Mouse (Mus musculus): ENCODE data around the gene Cfap77.

Gene Cfap77

DNA sequence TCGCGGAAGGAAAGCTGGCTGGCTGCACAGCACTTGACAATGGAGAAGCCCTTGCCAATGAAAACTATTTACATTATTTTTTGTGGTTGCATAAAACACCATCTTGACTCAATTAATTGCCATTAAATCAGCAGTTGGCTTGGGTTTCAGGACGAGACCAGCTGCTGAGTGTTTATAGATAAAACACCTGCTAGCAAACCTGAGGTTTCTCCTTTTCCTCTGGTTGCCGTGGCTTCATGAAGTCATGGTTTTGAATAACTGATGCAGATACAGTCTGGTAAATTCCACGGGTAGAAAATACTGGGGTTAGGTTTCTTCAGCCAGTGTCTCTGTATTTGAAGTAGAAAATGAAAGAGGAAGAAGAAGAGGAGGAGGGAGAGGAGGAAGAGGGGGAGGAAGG, 2.9 kb downstream of the Cfap77 start:
- DNase-seq (ENCODE audit: low read depth): no peak

DNA sequence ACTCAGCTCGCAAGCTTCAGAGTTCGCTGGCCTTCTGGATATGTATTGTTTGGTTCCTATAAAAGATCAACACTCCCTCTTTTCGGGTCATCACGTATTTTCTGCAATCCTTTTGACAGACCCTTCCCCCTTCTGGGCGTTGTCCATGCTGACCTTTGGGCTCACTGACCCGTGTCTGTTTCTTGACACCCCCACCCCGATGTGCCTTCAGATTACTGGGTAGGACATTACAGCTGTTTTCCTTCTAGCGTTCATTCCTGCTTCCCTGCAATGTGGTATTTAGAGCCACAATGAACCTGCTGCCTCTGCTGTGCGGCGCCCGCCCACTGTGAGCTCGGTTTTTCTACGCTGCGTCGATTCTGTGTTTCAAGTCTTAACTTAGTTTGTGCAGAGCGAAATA, 8.7 kb downstream of the Cfap77 start:
- no peak for DNase-seq (ENCODE audit: low read depth)

DNA sequence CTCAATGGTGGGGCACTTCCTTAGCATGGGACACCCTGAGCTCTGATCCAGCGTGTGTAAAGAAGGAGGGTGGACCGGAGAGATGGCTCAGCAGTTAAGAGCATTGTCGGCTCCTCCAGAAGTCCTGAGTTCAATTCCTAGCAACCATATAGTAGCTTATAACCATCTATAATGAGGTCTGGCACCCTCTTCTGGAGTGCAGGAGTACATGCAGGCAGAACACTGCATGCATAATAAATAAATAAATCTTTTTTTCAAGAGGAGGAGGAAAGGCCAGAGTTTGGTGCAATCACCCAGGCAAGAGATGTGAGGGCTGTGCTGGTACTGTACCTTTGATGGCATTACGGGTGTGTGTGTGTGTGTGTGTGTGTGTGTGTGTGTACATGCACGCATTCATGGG, 12.7 kb downstream of the Cfap77 start:
- DNase-seq (ENCODE audit: low read depth): no peak

DNA sequence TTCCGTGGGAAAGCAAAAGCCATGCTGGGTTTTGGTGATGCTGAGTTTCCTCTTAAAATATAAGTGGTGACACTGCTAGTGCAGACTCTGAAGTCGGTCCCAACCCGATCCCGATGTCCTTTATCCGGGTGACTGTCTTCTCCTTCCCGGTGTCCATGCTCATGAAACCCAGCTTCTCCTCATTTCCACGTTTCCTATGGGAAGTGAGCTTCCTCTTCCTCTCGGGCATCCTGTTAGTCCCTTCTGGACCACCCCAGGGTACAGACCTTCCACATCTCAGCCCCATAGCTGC, 13.4 kb downstream of the Cfap77 start:
- DNase-seq (ENCODE audit: low read depth): no peak

DNA sequence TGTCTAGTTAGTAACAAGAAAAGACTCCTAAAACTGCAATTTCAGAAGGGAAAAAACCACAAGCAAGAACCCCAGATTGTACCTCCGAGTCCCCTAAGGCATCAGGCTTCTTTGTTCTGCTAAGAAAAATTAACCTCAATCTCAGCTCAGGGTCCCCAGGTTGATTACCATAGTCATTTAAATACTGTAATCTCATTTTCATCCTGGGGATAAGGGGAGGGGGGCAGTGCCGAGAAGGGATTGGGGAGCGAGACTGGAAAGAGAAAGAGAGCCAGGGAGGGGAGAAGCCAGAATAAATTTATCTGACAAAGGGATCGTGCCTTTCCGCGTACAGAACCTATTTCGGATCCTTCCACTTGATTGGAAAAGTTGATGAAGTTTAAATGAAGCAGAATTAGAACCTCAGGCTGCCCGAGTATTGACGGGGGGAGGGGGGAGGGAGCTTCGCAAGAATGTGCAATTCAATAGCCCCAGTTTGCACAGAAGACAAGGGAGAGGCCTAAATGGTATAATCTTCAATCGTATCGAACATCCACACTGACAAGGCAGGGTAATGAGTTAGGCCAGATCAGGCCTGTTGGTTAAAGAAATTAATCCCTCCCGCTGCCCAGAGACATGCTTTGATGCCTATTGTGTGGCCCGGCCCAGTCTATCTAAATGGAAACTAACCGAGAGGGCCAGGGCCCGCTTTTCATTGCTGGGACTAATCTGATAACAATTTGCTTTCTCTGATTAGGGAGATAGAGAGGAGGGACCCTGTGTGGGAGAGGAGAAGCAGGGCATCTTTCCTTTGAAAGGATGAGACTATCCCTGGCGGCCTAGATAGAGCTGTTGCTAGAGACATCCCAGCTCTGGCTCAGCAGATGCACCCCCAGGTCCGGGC, 14.0 kb downstream of the Cfap77 start:
- DNase-seq (ENCODE audit: low read depth): no peak

DNA sequence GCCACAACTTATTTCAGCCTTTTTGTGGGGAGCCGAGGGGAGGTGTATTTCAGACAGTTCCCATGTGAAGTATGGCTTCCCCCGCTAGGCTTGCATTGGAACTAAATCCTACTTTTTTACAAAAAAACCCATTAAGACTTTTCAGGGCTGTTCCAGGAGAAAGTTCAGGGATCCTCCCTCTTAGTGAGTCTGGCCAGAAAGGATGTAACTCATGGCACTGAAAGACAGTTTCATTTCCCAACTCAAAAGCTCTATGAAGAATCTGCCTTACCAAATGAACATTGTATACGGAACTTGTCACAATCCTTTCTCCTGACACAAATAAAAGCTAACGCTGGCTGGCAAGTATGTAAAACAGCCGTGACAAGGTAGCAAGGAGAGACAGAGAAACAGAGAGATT, 15.1 kb downstream of the Cfap77 start:
- no peak for DNase-seq (ENCODE audit: low read depth)

DNA sequence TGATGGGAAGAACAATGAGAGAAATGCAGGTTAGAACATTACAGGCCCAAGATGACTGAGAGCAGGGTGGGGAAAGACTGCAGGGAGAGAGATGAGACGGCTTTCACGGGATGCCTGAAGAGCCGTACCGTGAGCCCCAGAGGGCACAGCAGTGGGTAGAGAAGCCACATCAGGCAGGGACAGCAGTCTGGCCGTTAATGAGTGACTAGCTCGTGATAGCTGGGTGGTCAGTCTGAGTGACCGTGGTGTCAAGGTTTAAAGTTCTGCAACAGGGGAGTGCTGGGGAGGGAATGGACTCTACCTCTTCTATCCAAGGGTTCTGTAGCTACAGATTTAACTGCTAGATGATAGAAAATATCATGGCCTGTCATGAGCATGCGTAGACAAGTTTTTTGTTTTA, 19.2 kb downstream of the Cfap77 start:
- no peak for DNase-seq (ENCODE audit: low read depth)

DNA sequence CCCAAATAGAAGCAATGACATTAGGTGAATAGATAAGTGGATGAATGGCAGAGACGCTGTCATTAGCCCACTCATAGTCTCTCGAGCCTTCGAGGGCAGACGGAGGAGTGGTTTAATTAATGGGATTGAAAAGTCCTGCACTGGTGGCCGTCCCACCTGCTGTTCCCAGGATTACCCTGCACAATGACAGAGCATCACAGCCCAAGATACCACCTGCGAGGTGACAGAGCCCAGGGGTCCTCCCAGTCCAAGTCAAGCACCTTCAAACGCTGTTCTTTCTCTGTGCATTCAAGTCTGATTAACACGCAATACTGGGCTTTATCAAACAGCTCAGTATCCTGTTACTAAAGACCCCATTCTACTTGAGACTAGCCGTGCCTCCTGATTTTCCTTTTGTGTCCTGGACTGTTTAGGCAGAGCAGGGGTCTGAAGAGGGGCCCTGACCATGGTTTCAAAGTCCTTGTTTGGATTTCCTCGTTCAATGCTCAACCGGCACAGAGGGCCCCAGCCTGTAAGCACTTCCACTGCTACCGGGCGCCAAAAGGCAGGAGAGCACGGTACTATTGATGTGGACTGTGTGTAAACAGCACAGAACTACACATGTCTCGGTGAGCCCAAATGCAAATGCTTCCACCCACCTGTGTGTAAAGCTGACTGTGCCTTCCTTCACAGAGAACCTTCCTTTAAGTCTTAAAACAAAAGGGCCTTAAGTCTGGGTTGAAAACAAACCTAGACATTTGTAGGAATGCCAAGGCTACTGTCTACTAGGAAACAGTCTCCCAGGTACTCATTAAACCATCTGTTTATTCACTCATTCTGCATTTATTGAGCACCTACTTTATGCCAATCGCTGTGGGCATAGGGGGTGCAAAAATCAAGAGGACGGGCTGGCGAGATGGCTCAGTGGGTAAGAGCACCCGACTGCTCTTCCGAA, 20.1 kb downstream of the Cfap77 start:
- DNase-seq (ENCODE audit: low read depth): no peak

DNA sequence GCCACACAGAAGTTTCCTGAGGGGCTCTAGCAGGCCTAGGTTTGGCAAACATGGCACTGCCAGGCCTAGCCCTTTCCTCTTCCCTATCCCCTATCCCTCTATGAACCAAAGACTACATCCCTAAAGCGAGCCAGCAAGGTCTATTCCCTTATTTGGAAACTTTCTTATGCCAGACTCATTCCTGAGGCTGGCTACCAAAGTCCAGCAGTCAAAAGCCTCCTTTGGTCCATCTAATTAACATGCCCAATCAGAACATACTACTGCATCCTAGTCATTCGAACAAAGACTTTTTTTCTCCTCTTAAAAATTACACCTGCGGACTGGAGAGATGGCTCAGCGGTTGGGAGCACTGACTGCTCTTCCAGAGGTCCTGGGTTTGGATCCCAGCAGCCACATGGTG, 22.9 kb downstream of the Cfap77 start:
- DNase-seq (ENCODE audit: low read depth): no peak

DNA sequence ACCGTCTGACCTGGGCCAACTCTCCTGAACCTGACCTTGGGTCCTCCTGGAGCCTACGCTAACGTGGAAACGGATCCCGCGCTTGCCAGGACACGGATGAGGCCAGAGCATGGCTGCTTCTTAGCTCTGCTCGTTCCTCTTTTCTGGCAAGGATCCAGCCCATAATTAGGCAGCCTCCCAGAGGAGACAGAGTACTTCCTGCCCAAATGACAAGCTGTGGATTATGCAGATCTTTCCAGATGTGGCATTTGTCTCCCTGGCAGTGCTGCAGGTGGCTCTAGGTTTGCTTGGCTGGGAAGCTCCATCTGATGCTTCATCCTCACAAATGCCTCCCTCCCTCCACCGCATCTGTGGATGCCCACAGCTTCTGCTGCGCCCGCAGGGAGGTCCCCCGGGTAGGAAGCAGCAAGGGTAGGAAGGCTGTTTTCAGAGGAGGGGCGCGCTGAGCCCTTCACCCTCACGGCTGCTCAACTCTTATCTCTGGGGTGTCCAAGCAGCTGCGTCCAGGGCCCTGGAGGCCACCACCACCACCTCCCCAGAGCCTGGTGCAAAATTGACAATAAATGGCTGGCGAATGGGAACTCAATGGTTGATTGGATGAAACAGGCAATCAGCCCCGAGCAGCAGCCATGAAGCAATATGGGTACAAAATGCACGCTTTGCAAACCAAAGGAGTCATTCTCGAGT, 24.7 kb downstream of the Cfap77 start:
- no peak for DNase-seq (ENCODE audit: low read depth)

DNA sequence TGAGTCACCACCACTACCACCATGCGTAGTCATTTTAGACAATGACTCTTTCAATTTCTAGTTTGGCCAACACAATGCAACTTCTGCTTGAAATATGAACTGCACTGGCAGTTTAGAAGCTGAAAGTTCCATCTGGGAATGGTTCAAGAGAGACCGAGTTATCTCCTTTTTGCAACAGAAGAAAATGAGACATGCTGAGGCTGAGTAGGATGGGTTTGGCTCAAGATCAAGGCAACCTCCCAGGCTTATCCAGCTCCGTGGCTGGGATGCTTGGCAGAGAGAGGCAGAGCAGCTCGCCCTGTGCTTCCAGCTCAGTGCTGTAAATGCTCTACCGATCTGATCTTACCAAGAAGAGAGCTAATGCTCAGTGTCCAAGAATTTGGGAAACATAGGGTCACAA, 29.6 kb downstream of the Cfap77 start:
- DNase-seq (ENCODE audit: low read depth): no peak

DNA sequence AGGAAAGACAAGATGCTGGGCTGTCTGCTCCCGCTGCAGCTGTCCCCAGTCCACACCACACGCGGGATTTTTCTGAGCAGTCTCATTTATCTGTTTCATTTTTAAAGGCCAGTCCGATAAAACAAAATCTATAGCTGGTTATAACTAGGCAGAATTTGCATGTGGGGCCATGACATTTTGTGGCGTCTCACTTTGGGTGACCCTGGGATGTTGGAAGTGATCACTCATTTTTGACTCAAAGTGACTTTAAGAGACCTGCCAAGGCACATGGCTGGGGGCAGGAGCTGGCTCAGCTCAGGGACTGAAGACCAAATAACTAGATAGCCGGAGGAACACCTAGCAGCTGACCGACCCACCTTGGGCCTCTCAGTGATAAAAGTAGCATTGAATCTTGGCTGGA, 31.9 kb downstream of the Cfap77 start:
- DNase-seq (ENCODE audit: low read depth): no peak

DNA sequence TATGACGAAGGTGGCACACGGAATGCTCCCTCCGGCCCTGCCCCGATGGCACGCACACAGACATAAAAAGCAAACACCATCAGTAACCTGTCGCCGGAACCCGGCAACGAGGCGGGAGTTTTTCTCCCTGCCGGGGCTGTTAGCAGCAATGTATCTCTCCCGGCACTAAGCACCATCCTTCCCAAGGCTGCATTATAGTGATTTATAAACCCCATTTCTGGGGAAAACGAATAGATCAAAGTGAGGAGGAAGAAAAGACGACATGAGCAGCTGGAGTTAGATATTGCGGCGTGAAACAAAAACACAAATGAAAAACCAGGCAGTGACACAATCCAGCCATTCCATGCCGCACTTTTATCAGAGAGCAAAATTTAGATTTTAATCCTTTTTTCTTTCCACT, 33.8 kb downstream of the Cfap77 start:
- no peak for DNase-seq (ENCODE audit: low read depth)

DNA sequence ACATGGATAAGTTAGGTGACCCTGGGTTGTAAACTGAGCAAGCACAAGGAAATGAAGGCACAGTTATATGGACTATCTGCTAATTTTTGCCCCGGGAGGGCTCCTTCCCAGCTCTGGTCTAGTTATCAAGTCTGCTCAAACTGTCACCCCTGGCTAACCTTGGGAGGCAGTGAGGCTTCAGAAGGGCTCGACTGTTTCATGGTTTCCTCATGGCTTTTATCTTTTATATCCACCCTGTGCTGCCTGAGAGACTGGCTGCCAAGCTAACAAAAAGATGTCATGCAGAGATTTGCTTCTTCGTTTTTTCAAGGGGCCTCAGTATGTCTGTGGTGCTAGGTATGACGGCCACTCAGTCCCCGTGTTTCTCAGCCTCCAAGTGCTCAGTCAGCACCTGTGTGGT, 36.2 kb downstream of the Cfap77 start:
- peak; percentile 5 for DNase-seq (ENCODE audit: low read depth)

DNA sequence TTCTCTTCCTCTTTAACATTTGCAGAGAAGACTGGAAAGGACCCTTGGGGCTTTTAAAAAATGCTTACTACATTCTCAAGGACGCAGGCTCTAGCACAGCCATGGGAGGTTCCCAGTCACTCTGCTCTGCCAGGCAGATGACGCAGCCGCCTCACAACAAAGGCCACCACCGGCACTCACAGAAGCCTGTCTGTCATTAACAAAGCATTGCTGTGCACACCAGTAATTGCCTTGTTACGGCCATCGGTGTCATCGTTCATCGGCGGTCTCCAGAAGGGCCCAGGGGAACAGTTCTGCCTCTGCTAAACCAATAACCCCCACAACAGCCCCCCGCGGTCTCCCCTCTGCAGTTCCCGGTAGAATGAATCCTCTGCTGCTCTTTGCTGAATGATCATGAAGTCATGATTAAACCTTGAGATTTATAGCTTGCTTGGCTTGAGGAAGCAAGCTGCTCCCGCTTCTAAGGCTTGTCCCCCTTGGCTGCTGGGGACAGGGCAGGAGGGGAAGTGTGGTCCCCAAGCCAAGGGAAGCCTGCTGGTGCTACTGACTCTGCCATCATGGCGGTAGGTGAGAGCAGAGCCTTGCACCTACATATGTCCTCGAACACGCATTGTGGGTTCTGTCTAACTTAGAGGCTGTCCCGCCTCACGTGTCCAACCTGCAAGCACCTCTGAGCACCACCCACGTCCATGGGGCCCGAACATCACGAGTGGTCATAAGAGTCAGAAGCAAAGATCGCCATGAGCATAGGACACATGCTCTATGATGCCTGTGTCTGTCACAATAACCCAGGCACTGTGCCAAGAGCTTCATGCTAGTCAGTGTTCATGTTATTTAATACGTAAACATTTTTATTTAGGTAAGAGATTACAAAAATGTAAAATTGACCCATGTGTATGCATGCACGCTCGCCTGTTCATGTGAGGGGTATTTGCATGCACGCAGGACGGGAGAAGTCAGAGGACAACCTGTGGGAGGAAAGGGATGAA, 38.0 kb downstream of the Cfap77 start:
- no peak for DNase-seq (ENCODE audit: low read depth)

DNA sequence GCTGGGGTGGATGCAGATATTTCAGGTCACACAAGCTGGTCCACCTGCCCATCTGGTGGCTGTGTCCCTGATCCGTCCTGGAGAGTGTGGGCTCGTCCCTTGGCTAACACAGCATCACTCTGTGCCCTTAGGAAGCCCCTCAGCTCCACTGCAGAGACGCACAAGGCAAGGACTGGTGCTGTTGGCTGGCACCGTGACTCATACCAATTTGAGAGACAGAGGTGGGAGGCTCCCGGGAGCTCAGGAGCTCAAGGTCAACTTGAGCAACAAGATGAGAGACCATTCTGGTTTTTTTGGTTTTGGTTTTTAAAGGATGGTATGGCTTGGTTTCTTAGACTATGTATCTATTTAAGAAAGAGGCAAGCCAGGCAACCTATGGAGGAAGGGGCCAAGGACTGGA, 42.3 kb downstream of the Cfap77 start:
- DNase-seq (ENCODE audit: low read depth): no peak

DNA sequence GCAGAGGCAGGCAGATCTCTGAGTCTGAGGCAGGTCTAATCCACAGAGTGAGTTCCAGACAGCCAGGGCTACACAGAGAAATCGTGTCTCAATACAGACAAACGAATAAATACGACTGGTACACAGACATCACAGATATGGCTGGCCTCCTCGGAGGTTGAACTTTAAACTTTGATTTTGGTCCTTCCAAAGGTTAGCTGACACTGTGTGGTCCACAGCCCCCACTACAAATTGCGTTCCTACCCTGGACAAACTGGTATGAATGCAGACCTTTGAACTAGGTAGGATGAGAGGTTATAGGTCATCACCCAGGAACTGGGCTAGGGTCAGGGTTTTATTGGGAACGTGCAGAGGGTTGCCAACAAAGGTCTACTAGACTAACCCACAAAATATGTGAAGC, 47.2 kb downstream of the Cfap77 start:
- no peak for DNase-seq (ENCODE audit: low read depth)

DNA sequence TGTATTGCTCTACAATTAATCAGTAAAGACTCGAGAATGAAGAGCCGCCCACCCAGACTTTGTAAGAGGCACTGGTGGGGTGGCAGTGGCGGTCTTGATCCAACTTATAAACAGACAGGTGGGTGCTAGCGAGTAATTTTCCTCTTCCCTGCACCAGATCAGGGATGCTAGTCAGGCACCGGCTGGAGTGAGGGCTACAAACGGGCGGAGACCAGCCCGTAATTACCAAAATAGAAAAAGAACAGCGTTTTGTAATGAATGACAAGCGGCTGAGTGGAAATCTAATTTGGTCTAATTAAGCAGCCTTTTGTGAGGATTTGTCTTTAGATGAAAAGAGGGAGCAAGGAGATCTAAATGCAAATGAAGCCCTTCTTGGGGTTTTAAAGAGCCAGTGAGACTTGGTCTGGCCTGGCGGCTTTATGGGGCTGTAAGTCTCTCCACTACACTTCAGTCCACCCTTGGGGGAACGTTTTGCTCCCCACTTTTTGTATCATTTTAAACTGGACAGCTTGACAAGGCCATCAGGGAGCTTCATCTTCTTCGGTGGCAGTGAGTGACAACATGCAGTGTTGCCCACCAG, 48.3 kb downstream of the Cfap77 start:
- no peak for DNase-seq (ENCODE audit: low read depth)

DNA sequence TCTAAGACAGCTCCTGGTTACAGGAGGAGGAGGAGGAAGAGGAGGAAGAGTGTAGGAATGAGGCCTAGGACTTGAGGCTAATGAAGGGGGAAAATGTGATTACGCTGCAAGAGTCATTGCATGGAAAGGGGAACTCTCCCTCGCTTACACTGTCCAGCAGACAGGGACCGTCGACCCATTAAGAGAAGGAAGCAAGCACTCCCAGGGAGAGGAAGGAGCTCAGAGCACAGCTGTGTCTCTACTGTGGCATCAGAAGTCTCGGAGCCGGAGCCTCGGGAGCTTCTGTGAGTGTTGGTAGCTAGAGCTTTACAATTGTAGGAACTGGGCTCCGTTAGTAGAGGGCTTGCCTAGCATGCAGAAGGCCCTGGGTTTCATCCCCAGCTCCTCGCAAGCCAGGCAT, 50.8 kb downstream of the Cfap77 start:
- DNase-seq (ENCODE audit: low read depth): no peak

DNA sequence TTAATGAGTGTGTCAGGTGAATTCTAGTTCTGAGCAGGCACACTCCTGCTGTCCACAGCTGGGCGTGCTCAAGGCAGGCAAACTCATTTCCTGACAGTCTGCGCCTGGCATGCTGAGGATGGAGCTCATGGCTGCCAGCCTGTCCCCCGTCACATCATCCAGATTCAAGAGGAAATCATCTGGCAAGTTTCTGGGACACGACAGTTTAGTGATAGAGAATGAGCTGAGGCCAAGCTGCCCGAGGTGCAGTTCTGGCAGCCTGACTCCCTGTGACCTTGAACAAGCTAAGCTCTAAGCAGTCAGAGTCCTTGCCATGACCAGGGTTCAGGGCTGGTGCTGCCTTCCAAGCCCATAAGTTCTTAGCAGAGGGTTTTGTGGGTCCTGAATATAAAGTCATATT, 56.6 kb downstream of the Cfap77 start:
- DNase-seq (ENCODE audit: low read depth): no peak

DNA sequence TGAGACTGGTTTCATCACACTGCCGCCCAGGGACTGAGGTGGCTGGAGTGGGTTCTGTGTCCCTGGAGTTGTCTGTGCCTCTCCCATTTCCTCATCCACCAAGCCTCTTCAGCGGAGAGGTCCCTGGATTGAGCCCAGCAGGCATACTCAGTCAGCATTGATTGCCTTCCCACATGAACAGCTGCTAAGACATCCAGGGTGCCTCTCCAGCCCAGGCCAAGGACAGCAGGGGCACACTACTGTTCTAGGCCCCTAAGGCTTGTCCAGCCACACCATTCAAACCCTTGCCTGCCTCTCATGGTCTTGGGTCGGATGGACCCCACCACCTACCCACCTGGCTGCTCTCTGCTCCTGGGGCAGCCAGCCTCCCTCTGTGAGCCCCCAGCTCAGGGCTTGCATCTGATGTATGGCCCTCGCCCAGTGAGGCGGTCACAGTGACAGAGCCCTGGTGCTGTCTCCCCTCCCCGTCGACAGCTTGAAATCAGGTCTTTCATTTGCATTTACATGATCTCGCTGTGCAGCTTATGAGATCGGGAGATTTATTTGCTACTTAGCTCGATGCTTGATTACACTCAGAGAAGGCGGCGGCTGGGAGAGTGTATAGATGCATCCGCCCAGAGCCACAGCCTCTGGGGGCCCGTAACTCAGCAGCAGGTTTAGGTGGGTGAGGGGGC, 57.6 kb downstream of the Cfap77 start:
- DNase-seq (ENCODE audit: low read depth): no peak
